Mouse (Mus musculus) kidney, adult 11 months (tissue): Measurements from ENCODE around the gene Sct.

Source experiments
- DNase-seq: peaks from one replicate; pipeline ENCODE4 v3.0.0; 2022

Sct gene

GRCm38 (mm10) chr7:141278766-141279590 is at the start of gene Sct:
TSS of gene Sct (minus strand) at chr7:141279133.
- peak; percentile 49 for DNase-seq

- no peak for DNase-seq
Measured at GRCm38 (mm10) chr7:141328373-141328990, 49.5 kb upstream of the Sct start.

GRCm38 (mm10) chr7:141327469-141328372 is 48.8 kb upstream of the Sct start, which contains the start of the genes Deaf1 and Tmem80:
TSS of gene Deaf1 (minus strand) at chr7:141327690.
TSS of gene Tmem80 (plus strand) at chr7:141327739.
- DNase-seq, result peak; percentile 99

GRCm38 (mm10) chr7:141326546-141327446 is 47.9 kb upstream of the Sct start:
- DNase-seq, result peak; percentile 41

GRCm38 (mm10) chr7:141324686-141325085 is 45.8 kb upstream of the Sct start:
- peak; percentile 43 for DNase-seq

GRCm38 (mm10) chr7:141319446-141319845 is 40.5 kb upstream of the Sct start:
- no peak for DNase-seq

- DNase-seq, result peak; percentile 45
Measured at GRCm38 (mm10) chr7:141317619-141318132, 38.7 kb upstream of the Sct start.

GRCm38 (mm10) chr7:141315974-141316373 is 37.0 kb upstream of the Sct start:
- DNase-seq, result peak; percentile 87

GRCm38 (mm10) chr7:141315076-141315475 is 36.1 kb upstream of the Sct start:
- no peak for DNase-seq

- DNase-seq, result no peak
Measured at GRCm38 (mm10) chr7:141314416-141314815, 35.5 kb upstream of the Sct start.

- no peak for DNase-seq
Measured at GRCm38 (mm10) chr7:141304537-141304936, 25.6 kb upstream of the Sct start.

- DNase-seq, result no peak
Measured at GRCm38 (mm10) chr7:141302702-141303268, 23.9 kb upstream of the Sct start.

- peak; percentile 62 for DNase-seq
Measured at GRCm38 (mm10) chr7:141301386-141301785, 22.5 kb upstream of the Sct start.

- no peak for DNase-seq
Measured at GRCm38 (mm10) chr7:141299175-141299574, 20.2 kb upstream of the Sct start.

- no peak for DNase-seq
Measured at GRCm38 (mm10) chr7:141297926-141298650, 19.2 kb upstream of the Sct start.

- no peak for DNase-seq
Measured at GRCm38 (mm10) chr7:141294479-141294878, 15.5 kb upstream of the Sct start.

GRCm38 (mm10) chr7:141293852-141294471 is 15.0 kb upstream of the Sct start:
- no peak for DNase-seq

GRCm38 (mm10) chr7:141292583-141293388 is 13.9 kb upstream of the Sct start:
- no peak for DNase-seq

GRCm38 (mm10) chr7:141291921-141292582 is 13.1 kb upstream of the Sct start, which contains the start of gene Drd4:
TSS of gene Drd4 (plus strand) at chr7:141292006.
- no peak for DNase-seq
